Mouse (Mus musculus) gastrocnemius, postnatal 25 days (tissue): ENCODE measurements around the gene Dtx2. TPM values are rescaled to one million over a fixed set of nuclear protein-coding genes. Genes with fewer than 3 reads are reported as not detected.
A peak's percentile ranks its signal among the peaks of the same experiment; 100 is the strongest.

ENCODE experiments used
- DNase-seq: peaks from one replicate; pipeline ENCODE4 v3.0.0; 2022
- long read RNA-seq, 2 experiments: library from polyadenylated mRNA; stranded (forward); transcript quantifications; one replicate each; pipeline ENCODE4 v2.0.0; 2021
- total RNA-seq, 2 experiments: library from RNA; stranded (reverse); gene quantifications; 1 replicate in 1 of 2; 2 replicates in 1 of 2; pipeline ENCODE4 v1.2.3; 2021

Gene Dtx2
- total RNA-seq: 1 to 10 TPM; 5.9 to 7.3 TPM
- long read RNA-seq, experiment 1, partial matches to known transcripts: 1 of 4 reads
- long read RNA-seq, experiment 1, other reads (novel, unspliced or antisense): 0 of 4 reads
- long read RNA-seq, experiment 2, transcript Dtx2-204 (10 exons, 2,493 nt): major isoform, 5 of 11 reads
- long read RNA-seq, experiment 2, partial matches to known transcripts: 2 of 11 reads
- long read RNA-seq, experiment 2, other reads (novel, unspliced or antisense): 2 of 11 reads

GRCm38 (mm10) chr5:135994725-135995687 is at the start of gene Dtx2:
Gene Dtx2, plus strand, starts transcription at chr5:135994800.
- DNase-seq: peak; percentile 85

GRCm38 (mm10) chr5:135945916-135946408 is 48.6 kb upstream of the Dtx2 start:
- peak; percentile 28 for DNase-seq

GRCm38 (mm10) chr5:135946621-135947020 is 48.0 kb upstream of the Dtx2 start:
- DNase-seq: no peak

GRCm38 (mm10) chr5:135950710-135951412 is 43.7 kb upstream of the Dtx2 start:
- DNase-seq: no peak

GRCm38 (mm10) chr5:135951660-135952059 is 42.9 kb upstream of the Dtx2 start:
- DNase-seq: no peak

GRCm38 (mm10) chr5:135952830-135953229 is 41.8 kb upstream of the Dtx2 start:
- no peak for DNase-seq

GRCm38 (mm10) chr5:135956300-135957206 is 38.0 kb upstream of the Dtx2 start:
- no peak for DNase-seq

GRCm38 (mm10) chr5:135957207-135957974 is 37.2 kb upstream of the Dtx2 start:
- DNase-seq: peak; percentile 97

- no peak for DNase-seq
Observed at GRCm38 (mm10) chr5:135958367-135958766, 36.2 kb upstream of the Dtx2 start.

- no peak for DNase-seq
Observed at GRCm38 (mm10) chr5:135959911-135960310, 34.7 kb upstream of the Dtx2 start.

- DNase-seq: no peak
Observed at GRCm38 (mm10) chr5:135960909-135961635, 33.5 kb upstream of the Dtx2 start.

GRCm38 (mm10) chr5:135962125-135962491 is 32.5 kb upstream of the Dtx2 start:
- DNase-seq: no peak

GRCm38 (mm10) chr5:135962492-135963279 is 31.9 kb upstream of the Dtx2 start:
- peak; percentile 99 for DNase-seq

- no peak for DNase-seq
Observed at GRCm38 (mm10) chr5:135963280-135963627, 31.3 kb upstream of the Dtx2 start.

- no peak for DNase-seq
Observed at GRCm38 (mm10) chr5:135965501-135965930, 29.1 kb upstream of the Dtx2 start.

GRCm38 (mm10) chr5:135966866-135967265 is 27.7 kb upstream of the Dtx2 start:
- DNase-seq: no peak

GRCm38 (mm10) chr5:135968781-135969180 is 25.8 kb upstream of the Dtx2 start:
- no peak for DNase-seq

GRCm38 (mm10) chr5:135970247-135970646 is 24.4 kb upstream of the Dtx2 start:
- no peak for DNase-seq

- no peak for DNase-seq
Observed at GRCm38 (mm10) chr5:135971876-135972275, 22.7 kb upstream of the Dtx2 start.
